Mouse (Mus musculus) E14TG2a.4 (cell line): Measurements from ENCODE around the gene Iqcb1.

Experiments used
- CTCF ChIP-seq: conservative IDR thresholded peaks from 2 replicates; pipeline ENCODE4 v1.5.1; 2014; ENCODE audit warnings: low read length
- POU5F1 ChIP-seq: IDR thresholded peaks from 2 replicates; pipeline ENCODE4 v1.6.1; 2014; ENCODE audit warnings: low read length, borderline replicate concordance

GRCm38 (mm10) chr16:36921067-36921613 lies 93.0 kb downstream of the Iqcb1 start:
- TF ChIP-seq CTCF (no peak), POU5F1 (no peak)
